Mouse (Mus musculus) myocyte (in vitro differentiated cells): ENCODE data around the gene Bach2.

Experiments
- CEBPB ChIP-seq: IDR thresholded peaks from 2 replicates; pipeline ENCODE4 v1.6.1; 2011; ENCODE audit warnings: mild to moderate bottlenecking, moderate library complexity; ENCODE audit not compliant: poor library complexity, insufficient read depth, severe bottlenecking
- MAX ChIP-seq: IDR thresholded peaks from one replicate; pipeline ENCODE4 v1.6.1; 2011; ENCODE audit warnings: low read depth, mild to moderate bottlenecking, control low read depth
- POLR2A ChIP-seq: IDR thresholded peaks from one replicate; pipeline ENCODE4 v1.6.1; 2011; ENCODE audit warnings: low read depth, mild to moderate bottlenecking, control low read depth, moderate library complexity; ENCODE audit not compliant: insufficient read length
- USF1 ChIP-seq: IDR thresholded peaks from one replicate; pipeline ENCODE4 v1.6.1; 2011; ENCODE audit warnings: low read depth, mild to moderate bottlenecking, control low read depth, moderate library complexity

GRCm38 (mm10) chr4:32538987-32539386 is 300.4 kb downstream of the Bach2 start:
- TF ChIP-seq POLR2A (no peak), MAX (no peak), USF1 (no peak), CEBPB (no peak)
